Mouse (Mus musculus) R1 (cell line): ENCODE results near the gene Tspo.

ENCODE experiments used
- DNase-seq: peaks from one replicate; pipeline ENCODE4 v3.0.0-alpha.2; 2018; ENCODE audit warnings: low read depth, low spot score

The Tspo gene

DNA sequence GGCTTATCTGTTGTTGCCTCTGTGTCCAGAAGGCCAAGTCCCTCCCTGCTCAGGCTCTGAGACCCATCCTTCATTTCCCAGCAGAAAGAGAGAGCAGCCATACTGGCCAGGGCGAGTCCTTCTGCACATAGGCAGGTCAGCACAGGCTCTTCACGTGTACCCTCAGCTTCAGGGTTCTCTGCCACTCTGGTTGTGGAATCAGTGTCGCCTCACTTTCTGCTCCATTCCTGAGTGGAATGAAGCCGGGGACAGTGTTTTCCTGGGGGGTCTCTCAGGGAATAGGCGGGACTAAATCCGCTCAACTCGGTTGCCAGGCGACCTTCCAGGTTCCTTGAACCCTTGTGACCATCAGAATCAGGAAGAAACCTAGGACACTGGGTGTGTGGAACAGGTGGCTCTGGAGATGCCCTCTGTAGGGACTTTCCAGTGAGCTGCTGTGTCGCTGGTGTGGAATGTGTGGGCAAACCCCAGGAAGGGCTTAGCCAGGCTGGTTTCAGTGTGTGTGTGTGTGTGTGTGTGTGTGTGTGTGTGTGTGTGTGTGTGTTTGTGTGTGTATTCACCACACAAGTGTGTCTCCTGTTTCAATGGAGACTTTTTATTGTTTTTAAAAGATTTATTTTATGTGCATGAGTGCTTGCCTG lies 21.6 kb upstream of the Tspo start:
- DNase-seq = no peak

DNA sequence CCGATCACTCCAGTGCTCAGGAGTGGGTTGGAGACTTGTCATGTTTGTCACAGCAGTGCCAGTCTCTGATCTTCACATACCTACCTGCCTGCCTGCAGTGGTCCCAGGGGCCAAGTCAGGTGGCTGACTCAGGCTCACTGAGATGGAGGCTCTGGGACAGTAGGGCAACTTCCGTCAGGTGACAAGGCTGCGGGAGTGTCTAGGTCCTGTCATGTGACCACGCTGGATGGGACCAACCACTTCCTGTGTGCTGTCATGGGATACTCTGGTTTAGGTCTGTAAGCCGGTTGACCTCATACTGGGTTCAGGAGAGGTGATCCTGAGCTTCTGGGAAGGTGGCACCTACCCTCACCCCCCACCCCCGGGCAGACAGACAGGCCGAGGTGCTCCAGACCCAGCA lies 17.4 kb upstream of the Tspo start:
- DNase-seq = no peak

DNA sequence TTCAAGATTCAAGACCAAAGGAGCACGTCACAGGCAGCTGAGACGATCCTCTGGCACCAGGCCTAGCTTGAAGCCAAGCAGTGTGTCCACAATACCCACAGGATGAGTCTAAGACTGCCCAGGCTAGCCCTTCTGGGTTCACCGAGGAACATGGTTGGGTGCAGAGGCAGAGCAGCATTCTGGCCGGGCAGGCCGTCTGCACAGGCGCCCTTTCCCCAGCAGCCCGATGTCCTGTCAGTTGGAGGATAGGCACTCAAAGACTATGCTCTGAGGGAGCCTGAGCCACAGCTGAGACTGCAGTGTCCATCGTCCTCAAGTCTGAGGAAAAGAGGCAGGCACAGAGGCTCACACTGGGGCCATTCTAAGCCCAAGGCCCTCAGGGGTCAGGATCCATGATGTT lies 16.2 kb upstream of the Tspo start:
- DNase-seq = no peak

DNA sequence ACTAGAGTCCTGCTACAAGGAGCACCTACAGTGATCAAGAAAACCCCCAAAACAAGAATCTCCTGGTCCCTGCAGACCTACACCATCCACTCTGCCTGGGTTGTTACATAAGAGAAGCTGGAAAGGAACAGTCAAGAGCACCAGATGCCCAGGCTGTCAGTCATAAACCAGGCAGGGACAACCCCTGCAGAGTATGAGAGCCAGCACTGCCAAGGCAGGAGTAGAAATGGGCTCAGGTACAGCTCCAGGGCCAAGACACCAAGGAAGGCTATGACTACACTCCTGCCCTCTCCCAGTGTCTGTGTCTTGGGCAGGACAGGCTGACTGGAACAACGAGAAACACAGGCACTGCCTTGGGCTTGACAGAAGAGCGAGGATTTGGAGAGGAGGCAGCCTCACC lies 13.3 kb upstream of the Tspo start:
- no peak for DNase-seq

DNA sequence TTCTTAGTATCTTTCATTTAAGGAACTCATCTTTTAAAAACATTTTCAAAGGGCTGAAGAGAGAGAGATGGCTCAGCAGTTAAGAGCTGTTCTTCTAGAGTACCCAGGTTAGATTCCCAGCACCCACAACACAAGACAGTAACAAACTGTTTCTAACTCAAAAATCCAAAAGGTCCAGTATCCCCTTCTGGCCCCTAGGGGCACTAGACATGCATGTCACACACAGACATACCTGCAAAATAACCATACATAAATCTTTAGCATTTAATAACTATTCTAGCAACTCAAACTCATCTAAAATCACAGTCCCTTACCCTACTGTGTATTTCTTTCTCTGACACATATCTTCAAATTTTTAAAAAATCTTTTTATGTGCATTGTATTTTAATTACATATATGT lies 9.6 kb upstream of the Tspo start:
- peak; percentile 42 for DNase-seq

DNA sequence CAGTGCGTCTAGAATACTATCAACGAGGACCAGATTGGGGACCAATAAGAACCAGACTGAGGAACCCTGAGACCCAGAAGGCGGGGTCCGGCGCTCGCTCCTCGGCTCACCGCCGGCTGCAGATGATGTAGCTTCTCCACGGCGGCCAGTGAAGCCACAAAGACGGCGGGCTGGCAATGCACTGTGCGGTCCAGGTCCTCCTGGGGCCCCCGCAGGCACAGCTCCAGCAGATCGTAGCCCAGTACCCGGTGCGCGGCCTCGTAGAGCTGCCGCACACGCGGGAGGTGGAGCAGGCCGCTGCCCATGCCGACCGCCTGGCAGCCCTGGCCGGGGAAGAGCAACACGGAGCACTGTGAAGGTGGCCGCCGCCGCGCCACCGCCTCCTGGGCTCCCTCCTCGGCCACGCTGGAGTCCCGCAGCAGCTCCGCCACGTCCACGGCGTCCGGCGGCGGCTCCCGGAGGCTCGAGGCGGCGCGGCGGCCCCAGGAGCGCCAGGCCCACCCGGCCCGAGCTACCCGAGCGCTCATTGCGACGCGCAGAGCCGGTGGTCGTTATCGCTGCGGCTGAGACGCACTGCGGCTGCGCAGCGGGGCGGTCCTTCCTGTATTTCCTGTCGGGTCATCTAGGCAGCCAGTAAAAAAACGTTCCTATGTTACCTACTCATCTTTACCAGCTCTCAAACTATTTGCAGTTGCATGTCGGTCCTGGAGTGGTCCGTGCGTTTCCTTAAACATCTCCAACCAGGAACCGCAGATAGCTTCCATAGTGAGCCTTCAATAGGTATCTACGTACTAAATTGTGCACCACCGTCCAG lies 8.0 kb upstream of the Tspo start:
- peak; percentile 88 for DNase-seq

DNA sequence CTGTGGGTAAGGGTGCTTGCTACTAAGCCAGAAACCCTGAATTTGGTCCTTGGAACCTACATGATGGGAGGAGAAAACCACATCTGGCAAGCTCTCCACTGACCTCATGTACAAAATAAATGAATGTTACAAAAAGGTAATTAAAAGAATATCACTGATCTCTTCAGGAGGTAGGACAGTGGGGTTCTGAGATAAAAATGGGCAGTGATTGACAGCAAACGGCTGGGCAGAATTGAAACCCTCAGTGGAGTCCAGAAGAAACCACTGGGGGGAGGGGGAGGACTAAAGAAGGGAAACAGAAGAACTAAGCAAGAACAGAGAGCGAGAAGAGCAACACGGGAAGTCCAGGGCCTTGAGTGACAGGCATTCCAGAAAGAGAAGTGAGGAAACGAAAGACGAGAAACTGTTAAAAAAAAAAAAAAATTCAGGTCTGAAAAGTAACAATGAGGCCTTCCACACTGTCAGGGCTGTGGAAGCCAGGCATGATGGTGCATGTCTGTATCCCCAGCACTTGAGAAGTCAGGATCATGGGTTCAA lies 2.4 kb upstream of the Tspo start:
- no peak for DNase-seq

DNA sequence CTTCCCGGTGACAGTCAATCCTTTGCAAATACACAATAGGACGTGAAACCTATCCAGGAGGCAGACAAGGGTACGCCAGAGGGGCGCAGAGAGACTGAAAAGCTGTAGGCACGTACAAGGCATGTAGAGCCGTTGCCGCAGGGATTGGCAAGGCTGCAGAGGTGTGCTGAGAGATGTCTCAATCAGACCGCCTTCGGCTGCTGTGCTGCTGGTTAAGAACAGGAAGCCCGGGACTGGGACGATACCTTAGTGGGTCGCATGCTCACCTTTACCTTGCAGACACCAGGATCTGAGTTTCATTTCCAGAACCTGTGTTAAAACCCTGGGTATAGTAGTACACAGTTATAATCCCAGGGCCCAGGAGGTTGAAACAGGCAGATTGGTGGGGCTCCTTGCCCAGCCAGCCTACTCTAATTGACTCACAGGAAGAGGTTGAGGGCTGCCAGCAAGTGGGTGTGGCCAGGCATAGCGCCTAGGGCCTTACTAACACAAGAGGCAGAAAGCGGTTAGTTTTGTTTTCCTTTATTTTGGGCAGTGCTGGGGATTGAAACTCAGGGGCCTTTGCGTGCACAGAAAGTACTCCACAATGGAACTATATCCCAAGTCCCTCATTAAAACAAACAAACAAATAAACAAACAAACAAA lies 644 bp upstream of the Tspo start:
- DNase-seq = peak; percentile 74

DNA sequence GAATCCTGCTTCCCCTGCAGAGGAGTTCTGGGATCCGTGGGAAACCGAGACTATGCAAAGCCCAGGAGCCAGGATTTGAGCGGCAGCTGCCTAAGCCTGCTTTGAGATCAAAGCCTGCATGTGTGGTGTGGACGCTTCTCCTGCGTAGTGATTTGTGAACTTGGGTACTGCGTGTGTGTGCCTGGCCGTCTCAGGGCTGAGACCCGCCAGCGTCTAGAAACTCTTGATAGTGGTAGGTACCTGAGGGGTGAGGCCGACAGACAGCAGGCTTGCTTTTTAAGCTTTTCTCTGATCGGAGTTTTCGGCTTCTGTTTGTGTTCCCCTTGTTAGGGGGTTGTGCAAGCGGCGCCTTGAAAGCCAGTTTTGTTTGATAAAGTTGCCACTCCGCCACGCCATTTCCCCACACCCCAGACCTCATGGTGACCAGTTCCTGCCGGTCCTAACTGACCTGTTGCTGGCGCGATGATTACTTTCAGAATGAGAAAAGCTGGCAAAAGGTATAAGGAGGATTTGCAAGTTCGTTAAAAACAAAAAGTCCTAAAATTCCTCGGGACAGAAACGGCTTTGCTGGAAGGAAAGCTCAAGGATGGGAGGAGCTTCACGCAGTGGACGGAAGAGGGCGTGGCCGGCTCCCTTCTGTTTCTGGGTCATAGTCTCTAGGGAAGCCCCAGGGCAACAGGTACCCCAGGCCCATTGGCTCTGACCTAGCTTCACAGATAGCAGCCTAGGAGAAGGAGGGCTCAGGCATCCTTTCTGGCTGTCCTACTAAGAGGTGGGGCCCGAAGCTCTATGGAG lies 662 bp downstream of the Tspo start:
- DNase-seq = peak; percentile 61

DNA sequence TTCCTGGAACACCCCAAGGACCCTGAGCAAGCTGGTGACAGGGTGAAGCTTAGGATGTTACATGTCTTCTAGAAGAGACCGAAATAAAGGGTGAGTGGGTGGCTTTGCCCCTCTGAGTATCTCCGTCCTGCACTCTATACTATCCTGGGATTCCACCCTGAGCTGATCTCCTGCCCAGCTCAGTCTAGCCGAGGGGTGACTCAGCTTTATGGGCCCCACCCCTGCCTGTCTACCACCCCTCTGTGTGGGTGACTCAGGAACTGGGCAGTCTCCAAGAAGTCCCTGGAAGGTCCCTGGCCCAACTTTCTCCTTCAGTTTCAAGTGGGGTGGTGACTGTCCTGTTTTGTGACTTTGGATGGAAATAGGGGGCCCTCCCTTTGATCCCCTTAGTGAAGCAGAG lies 2.0 kb downstream of the Tspo start:
- DNase-seq = no peak

DNA sequence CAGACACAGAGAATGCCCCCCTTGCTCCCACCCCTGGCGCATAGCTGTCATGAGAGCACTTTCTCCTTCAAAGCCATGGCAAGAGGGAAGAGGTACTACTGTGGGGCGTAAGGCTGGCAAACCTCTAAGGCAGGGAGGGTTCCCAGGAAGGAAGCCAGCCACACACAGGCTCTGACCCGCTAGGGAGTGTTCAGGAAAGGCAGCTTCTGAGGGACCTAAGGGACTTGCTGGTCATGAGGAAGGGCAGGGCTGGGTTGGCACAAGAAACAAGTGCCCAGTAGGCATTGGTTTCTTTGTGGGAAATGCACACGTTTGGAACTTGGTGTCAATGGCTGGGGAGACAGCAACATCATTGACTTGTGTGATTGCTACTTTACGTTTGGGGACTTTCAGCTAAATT lies 2.6 kb downstream of the Tspo start:
- DNase-seq = no peak

DNA sequence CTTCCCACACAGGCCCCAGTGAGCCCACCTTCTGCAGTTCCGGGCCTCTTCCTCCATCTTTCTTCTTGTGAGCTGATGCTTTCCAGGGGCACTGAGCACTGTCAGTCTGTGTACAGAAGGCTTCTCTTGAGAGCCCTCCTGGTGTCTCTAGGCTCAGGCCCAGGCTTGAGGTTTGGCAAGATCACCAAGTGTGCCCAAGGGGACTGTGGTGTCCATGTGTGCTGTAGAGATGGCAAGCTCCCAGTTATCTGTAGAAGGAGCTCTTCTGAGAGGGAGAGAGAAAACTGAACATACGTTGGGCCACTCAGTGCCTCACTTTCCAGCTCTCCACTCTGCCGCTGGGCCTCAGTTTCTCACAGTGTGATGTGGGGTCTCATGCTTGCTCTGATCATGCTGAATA lies 4.3 kb downstream of the Tspo start:
- no peak for DNase-seq

DNA sequence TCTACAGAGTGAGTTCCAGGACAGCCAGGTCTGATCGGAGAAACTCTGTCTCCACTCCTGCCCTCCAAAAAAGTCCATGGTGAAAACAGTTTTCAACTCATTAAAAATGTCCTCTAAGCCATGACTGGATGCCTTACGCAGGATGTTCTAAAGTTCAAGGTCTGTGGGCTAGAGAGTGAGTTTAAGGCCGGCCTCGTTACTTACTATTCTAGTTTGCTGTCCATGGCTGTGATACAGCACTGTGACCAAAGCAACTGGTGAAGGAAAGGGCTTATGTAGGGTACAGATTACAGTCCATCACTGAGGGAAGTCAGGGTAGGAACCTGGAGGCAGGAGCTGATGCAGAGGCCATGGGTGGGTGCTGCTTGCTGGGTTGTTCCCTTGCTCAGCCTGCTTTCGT lies 5.2 kb downstream of the Tspo start:
- no peak for DNase-seq

DNA sequence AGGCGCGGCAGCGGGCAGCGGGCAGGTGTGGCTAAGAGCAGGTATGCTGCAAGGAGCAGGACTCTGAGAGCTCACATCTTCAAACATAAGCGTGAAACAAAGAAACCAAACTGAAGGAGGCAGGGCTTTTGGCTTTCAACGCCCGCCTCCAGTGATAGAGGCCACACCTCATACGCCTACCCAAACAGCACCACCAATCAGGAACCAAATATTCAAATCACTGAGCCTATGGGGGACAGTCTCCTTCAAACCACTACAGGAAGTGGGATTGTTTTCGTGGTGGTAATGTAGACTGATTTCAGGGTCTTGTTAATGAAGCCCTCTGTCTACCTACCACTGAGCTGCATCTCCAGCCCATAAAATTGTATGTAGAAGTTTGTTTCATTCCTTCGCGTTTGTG lies 6.3 kb downstream of the Tspo start:
- DNase-seq = peak; percentile 92

DNA sequence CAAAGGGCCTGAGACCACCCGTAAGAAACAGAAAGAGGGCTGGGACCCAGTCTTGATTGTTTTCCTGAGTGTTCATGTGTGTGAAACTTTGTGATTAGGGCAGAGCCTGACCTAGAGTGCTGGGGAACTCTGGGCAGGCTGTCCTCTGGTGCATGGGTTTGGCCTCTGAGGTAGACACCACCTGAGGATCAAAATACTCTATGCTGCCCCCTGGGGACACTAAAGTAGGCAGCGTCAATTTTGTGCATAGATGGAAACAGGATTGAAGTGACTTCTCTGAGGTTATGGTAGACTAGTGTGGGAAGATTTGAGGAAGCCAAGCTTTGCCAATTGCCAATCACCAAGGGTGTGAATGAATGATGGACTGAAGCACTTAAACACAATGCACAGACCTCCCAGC lies 7.2 kb downstream of the Tspo start:
- peak; percentile 65 for DNase-seq

DNA sequence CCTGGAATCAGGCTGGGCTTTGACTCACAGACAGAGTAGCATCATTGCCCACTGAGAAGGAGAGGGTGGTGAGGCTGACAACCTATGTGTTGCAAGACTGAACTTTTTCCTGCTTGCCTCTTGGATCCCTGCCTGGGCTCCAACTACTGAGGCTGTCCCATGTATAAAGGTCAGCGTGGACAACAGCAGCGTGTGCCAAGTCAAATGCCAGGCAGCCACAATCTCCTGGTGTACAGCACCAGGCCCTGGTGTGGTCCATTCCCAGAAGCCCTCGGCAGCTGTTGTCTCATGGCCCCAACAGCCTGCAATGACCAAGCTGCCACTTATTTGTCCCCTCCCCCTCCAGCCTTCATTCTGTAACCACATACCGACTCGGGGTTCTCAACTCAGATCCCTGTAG lies 8.2 kb downstream of the Tspo start:
- DNase-seq = no peak

DNA sequence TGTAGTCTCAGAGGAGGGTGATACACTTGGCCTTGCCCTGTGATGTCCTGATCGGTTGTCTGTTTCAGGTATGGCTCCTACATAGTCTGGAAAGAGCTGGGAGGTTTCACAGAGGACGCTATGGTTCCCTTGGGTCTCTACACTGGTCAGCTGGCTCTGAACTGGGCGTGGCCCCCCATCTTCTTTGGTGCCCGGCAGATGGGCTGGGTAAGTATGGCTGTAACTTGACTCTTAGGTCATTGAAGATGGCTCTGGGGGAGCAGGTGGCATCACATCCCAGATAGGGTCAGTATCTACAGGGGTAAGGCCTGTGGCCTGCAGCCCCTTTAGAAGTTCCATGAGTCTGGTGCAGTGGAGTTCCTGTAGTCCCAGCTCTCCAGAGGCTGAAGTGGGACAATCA lies 8.7 kb downstream of the Tspo start:
- DNase-seq = no peak

DNA sequence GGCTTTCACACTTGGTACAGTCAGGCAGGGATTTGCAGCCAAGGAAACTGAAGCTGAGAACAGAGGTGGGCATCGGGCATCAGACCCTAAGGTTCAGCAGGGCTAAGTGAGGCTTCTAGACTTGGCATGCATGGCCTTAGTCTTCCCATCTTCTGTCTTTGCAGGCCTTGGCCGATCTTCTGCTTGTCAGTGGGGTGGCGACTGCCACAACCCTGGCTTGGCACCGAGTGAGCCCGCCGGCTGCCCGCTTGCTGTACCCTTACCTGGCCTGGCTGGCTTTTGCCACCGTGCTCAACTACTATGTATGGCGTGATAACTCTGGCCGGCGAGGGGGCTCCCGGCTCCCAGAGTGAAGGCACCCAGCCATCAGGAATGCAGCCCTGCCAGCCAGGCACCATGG lies 10.2 kb downstream of the Tspo start:
- DNase-seq = no peak

DNA sequence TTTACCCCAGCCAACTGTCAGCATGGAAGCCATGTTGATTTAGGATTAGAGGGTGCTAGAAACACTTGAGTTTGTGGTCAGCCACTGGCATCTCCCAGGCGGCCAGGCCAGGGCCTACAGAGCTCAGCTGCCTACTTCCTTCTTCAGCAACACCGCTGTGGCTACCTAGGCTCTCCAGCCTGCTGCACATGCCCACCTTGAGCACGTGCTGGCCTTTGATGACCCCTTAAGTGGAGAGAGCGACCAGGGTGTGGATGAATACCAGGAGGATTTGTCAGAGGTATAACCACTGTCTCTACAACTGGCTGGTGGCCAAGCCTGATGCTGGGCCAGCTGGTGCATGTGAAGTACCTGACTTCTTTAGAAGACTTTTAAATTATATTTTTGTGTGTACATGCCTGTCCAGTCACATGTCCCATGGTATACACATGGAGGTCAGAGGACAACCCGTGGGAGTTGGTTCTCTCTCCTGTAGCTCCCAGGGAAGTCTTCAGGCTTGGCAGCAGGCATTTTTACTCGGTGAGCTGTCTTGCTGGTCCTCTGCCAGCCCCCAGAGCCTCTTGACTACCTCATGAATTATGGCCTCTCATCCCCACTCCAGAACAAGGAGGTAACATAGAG lies 11.4 kb downstream of the Tspo start:
- no peak for DNase-seq

DNA sequence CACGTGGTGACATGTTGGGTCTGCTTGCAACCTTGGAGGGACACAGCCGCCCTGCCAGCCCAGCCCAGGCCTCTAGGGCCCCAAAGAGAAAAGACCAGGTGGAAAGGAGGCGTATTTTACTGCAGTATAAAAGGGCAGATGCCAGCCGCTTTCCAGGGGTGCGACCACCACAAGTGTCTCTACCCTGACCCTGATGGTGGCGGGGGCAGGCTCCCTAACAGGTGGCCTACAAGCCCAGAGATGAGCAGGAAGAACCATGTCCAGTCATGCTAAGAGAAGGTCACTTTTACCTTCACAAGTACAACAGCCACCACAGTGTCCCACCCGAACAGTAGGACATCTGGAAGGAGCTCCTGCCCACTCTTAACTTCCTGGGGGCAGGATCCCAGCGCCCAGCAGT lies 12.2 kb downstream of the Tspo start:
- DNase-seq = no peak

DNA sequence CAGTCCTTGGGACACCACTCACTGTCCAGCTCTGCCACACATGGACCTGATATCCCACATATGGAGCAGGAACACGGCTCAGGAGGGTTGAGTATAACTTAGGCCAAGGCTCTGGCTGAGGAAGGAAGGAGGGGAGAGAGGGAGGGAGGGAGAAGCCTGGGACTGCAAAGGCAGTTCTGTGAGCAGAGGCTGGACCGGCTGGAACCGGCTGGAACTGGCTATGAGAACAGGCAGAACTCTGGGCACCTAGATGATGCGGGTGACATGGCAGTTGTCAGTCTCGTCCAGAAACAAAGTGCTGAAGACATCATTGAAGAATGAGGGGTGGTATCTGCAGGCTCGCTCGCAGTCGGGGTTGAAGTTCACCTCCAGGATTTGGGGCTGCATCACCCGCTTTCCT lies 13.3 kb downstream of the Tspo start:
- DNase-seq = no peak

DNA sequence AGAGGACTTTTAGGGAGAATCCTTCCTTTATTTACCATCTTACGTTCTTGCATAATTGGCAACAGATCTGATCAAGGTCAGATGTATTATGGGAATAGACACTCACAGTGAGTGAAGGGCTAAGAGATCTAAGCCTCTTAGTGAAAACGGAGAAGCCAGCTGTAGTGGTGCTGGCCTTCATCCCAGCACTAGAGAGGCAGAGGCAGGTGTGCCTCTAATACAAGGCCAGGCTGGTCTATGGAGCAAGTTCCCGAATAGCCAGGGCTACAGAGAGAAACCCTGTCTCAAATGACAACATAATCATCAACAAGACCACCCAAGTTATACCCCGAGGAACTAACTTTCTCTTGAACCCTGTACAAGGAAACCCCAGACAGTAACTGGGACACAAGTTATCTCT lies 19.5 kb downstream of the Tspo start:
- no peak for DNase-seq
